Mouse (Mus musculus) left cerebral cortex, adult 8-10 months (tissue): Measurements from ENCODE around the gene Lexm. TPM values are rescaled to one million over a fixed set of nuclear protein-coding genes. Genes with fewer than 3 reads are reported as not detected.

Source experiments
- DNase-seq, 2 experiments: peaks; one replicate each; pipeline ENCODE4 v3.0.0; 2022; ENCODE audit warnings: low spot score in 2 of 2
- total RNA-seq, 4 experiments: library from RNA; stranded (reverse); gene quantifications; 2 replicates each; pipeline ENCODE4 v1.2.4; 2022

The Lexm gene
- not detected for total RNA-seq

DNA sequence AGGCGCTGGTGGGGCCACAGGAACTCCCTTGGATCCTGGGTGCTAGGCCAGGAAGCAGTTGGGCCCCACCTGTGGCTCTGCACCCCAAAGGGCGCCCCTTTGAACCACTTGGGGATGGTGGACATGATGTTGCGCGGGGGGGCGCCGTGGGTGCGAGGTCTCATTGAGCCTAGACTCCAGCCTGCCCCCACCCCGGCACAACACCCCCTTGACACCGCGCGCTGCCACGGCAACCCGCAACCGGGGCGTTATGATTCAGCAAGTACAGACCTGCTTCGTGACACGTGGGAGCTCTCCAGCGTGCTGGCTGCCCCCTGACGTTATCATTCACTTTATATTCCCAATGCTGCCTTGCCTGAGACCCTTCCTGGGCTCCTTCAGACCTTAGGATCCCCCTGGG is at the start of gene Lexm:
Gene Lexm (minus strand): TSS at position 186 of the 400 bp plus-strand sequence.
- no peak for DNase-seq

DNA sequence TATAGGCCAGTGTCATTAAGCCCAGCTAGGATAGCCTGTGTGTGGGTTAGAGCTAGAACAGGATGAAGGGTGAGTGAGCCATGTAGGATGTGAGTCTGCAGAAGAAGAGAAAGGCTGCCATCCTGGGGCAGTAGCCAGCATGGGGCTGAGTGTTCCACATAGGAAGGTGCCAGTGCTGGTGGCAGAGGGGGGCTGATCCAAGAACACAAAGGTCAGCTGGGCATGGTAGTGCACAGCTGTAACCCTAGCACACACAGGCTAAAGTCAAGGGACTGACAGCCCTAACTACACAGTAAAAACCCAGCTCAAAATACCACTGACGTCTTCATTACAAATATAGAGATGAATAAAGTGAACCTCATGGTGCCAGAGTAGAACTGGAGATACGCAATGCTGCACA is 49.5 kb upstream of the Lexm start:
- no peak for DNase-seq

DNA sequence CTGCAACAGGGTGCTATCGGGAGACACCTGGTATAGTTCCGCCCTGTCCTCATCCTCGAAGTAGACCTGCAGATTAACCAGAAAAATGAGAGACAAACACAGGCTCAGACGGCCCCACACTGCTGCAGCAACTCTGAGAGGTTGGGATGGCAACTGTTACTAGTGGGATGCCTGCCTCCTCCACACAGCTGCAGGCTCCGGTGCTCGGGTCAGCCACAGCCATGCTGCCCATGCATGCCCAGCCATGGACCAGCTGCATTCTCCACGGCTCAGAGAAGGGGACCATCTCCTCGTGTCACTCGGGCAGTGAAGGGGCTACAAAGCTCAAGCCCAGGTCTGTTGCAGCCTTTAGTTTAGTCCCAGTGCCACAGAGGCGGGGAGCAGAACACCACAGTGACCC is 48.6 kb upstream of the Lexm start:
- no peak for DNase-seq

DNA sequence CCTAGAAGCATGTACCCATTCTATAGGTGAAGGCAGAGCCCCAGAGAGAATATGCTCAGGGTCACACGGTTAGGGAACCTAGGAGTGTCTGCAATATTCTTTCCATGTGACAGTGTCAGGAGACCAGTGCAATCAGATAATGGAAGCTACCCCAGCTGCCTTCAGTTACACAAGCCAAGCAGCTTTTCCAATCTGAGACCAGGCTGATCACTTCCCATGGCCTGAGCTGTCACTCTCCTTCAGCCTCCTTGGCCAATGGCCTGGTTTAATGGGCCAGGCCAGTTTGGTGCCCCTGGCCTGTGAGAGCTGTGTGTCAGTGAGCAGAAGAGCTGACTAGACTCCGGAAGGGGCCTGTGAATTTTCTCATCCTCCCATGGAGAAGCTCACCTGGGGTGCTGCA is 48.2 kb upstream of the Lexm start:
- DNase-seq = no peak

DNA sequence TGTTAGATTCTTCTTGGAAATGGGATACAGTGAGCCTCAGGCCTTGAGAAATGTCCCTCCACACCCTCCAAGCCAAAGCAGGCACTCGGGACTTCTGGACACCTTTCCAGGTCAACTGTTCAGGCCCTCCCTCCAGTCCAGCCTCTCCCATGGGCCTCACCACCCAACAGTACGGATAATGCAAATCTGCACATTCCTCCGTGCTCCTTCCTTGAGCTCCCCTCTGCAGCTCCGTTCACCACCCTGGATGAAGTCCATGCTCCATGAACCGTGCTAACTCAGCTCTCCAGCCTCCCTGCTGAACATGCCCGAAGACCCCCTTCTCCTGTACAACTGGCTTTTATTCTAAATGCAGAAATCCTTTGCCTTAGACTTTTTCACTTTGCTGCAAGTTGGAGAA is 47.7 kb upstream of the Lexm start:
- DNase-seq = no peak

DNA sequence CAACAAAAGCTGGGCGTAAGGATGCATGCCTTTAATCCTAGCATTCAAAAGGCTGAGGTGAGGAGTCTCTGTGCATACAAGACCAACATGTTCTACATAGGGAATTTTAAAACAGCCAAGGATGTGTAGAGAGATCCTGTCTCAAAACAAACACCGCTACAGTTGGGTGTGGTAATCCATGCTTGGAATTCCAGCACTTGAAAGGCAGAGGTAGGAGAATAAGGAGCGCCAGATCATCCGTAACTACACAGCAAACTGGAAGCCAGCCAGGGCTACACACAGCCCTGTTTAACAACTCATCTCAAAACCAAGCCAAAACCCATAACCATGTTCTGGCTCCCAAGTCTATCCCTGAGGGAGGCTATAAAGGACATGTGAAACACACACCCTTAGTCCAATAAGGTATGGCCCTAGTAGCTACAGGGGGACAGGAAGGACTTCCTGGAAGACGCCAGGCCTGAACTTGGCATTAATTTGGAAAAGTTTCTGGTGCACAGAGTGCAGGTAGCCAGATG is 47.0 kb upstream of the Lexm start:
- DNase-seq = no peak

DNA sequence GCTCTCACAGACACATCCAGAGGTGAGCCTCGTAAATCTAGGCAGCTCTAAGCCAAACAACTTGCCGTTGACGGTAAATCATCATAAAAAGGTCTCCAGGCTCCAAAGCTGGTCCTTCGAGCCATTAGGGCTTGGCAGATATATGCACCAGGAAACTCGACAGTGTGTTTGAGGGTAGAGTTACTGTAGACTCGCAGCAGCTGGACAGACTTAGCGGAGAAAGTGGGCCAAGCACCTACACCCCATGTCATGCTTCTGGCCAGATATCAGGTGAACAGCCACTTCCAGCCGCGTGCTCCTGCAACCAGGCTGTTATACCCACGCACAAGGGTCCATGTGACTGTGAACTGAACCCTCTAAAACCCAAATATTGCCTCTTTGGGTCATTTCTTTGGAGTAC is 38.6 kb upstream of the Lexm start:
- DNase-seq = no peak

DNA sequence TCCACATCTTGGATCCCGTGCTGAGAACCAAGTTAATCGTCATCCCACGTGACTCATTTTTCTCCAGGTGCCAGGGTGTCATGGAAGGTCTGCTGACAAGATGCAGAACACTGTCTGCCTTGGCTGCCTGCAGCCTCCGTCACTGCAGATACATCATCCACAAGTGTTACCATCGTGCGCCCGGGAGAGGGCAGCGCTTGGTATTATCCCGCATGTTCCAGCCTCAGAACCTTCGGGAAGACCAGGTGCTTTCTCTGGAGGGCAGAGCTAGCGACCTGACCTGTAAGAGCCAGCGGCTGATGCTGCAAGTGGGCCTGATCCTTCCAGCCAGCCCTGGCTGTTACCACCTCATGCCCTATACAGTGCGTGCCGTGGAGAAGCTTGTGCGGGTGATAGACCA is 36.0 kb upstream of the Lexm start:
- no peak for DNase-seq

DNA sequence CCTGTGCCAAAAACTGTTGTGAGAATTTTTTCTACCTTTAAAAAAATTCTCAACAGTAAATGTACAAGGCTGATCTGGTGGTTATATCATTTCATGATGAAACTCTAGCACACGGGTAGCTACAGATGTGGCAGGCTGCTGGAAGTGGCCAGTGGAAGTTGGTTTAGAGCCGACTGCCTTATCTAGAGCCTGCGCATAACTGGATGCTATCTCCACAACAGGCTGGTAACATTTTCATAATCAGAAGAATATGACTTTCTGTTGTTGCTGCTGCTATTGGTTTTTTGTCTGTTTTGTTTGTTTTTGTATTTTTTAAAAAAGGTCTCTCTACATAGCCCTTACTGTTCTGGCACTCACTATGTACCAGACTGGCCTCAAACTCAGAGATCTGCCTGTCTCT is 35.5 kb upstream of the Lexm start:
- no peak for DNase-seq

DNA sequence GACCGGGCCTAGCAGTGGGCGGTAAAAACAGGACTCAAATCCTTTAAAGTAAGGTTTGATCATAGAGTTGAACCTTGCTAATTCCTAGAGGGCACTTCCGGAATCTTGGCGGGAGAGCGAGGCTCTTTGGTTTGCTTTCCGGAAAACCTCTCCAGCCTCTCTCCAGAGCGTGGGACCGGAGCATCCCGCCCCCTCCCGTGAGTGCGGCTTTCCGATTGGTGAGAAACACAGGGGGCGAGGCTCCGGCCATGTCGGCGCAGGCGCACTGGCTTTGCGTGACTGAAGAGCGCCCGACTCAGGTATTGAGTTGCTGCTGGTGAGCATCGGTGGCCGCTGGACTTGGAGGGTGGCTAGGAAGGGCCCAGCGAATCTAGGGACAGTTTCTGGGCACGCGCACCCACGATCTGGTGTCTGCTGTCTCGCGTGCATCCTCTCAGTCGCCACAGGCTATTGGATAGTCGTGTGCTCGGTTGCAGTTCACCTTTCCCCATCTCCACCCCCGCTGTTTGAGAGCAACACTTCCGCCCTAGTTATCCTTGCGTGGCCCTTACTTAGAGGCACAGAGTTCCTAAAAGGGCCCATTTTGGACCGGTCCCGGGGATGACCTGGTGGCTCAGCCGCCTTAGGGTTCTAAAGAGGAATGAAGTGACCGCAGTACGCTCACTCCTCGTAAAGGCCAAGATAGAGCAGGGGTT is 33.9 kb upstream of the Lexm start, which contains the start of gene Pars2:
Gene Pars2 (plus strand): TSS at position 237 of the 695 bp plus-strand sequence.
- peak; percentile 93 to 97 for DNase-seq

DNA sequence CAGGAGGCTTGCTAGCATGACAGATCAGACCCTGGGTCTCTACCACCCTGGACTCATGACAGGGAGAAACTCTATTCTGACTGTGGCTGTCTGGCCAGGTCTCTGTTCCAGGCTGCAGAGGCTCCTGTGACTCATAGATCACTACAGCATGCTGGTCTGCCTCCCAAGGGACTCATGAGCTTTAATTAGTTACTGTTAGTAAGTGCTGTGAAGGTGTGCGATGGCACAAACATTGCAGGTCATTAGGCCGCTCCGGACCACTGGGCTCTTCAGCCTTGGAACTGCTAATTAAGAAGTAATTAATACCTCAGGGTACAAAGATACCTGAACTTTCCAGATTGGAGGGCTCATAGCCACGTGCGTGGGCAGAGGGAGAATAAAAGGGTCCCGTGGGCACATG is 30.1 kb upstream of the Lexm start:
- DNase-seq = no peak

DNA sequence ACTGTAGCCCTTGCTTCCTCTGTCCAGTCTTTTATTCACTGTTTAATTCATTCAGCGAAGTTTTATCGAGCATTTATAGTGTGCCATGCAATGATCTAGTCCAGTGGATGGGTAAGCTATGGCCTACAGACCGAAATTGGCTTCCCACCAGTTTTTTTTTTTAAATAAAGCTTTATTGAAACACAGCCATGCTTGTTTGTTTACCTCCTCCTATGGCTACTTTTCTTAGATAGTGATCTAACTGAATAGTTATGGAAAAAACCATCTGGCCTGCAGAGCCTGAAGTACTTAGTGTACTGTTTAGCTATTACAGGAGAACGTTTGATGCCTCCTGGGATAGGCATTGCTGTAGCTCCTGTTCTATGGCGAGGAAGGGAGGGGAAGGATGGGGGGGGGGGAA is 28.8 kb upstream of the Lexm start:
- no peak for DNase-seq

DNA sequence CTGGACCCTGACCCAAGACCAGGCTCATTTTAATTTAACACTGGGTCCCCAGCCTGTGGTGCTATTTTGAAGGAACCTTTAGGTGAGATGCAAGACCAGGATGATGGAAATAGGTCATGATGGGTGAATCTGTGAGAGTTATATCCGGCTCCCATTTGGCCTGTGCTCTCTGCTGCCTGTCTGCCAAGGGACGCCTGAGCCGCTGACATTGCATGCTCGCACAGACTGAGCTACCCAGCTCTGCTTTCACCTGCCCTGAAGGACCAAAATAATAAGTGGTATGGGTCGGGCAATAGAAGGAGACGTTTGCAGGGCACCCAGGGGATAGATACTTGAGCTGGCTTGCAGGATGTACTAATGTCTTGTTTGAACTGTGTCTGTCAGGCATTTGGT is 27.2 kb upstream of the Lexm start:
- no peak for DNase-seq

DNA sequence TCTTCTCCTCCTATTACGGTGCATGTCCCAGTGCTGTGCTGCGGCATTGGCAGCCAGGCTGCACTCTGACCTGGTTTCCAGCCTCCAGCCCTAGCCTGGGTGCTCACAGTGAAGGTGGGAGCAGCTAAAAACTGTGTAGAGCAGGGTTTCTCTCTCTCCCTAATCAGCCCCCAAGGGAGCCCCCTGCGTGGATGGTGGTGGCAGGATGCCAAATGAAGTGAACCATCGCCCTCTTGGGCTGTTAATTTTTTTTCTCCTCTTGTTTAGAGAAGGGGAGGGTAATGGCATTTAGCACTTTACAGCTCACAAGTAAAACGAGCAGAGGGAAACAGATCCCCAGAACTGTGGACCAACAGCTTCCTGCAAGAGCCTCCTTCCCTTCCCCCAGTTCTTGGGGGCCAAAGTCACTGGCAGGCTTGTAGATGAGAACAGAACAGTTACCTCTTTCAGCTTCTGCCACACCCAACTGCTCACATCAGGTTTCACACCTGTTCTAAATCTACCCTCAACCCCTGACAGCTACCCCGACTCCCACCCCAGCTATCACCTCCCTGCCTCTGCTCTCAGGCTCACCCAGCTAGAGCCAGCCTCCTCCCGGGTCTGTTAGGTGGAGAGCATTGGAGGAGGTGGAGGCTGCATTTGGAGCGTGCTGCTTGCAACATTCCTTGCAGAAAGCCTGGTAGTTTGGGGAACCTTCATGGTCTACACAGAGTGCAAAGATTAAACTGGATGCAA is 26.6 kb upstream of the Lexm start:
- DNase-seq = no peak

DNA sequence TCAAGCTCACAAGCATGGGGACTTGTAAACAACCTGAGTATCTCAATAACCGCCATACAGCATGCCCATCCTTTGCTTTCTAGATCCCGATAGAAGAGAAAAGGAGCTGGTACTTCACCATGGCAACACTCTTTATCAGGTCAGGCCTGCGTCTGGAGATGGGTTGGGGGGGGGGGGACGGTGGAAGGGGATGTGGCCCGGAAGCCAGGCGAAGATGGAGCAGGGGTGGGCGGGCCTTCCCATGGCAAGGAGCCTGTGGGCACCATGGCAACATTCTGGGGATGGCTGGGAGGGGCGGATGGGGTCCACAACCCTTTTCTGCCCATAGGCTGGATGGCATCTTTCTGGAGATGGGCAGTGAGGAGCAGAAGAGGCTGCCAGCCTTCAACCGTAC is 17.0 kb upstream of the Lexm start:
- no peak for DNase-seq

DNA sequence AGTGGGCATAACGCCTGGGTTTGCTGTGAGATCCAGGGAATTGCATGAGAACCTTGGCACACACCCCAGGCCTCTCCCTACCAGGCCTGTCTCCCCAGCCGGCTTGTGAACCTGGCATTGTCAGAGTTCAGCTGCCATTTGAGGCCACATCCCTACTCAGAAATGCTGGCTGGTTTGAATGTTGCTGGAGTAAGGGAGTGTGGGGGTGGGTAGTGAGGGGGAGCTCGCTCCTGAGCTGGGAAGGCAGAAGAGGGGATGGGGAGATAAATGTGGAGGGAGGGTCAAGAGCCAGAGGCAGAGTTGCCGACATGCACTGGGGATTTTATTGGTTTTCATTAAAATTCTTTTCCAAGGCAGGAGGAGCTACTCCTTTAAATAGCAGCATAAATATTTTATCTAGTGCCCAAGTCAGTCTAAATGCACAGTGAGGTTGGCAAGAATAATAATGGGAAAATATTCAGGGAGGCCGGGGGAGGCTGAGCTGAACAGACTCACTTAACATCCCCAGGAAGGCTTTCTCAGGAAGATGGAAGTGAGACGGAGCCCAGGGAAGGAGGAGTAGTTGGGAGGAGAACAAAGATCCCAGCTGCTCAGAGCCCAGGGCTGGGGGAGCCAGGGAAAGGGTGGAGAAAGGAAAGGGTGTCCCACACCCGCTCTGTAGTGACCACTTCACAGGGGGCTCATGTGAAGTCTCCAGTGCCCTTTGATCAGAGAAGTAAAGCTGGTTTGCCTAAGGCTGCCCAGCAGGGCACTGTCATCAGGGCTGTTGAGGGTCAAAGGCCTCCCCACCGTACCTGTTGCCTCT is 16.4 kb upstream of the Lexm start:
- DNase-seq = no peak

DNA sequence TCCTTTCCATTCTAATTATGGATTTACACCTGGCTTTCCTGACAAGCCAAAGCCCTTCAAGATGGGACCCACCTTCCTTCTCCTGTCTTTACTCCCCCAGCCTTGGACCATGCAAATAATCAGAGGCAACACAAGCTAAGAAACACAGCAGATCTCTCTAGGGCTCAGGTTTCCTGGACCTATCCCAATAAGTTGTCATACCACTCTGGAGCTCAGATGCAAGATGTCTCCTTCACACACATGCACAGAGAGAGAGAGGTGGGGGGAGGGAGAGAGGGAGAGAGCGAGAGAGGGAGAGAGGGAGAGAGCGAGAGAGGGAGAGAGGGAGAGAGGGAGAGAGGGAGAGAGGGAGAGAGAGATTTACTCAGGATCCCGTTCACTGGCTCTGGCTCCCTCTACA is 15.3 kb upstream of the Lexm start:
- no peak for DNase-seq

DNA sequence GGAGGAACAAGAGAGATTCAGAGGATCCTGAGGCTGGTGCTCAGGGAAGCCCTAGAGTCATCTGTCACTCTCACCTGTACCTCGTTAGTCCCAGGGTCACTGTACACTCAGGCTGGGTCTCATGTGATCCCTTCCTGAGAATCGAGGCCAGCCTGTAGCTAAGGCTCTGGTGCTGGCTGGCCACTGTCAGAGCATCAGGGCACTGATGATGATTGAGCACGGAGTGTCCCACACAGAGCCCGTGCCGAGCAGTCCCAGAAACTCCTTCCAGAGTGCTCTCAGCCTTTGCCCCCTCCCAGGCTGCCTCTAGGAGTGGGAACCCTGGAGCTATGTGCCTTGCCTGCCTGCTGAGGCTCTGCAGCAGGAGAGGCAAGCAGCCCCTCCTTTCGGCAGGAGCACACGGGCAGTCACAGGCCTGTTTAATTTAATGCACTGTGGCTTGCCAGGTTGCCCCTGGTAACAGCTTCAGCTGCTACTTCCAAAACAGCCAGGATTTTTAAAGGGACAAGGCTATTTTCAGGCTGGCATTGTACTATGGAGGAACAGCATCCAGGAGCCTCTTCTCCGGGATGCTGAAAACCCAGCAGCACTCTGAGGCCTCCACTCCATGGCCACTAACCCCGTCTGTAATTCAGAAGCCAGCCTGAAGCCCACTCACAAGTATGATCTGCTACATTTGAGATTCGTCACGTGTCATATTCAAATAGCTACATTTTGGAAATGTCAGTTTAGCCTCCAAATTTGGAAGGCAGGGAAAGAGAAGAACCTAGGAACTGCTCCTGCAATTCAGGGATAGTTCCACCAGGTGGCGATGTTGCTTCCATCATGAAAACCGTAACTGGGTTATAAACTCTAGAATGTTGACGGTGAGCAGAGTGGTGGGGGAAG is 13.5 kb upstream of the Lexm start:
- DNase-seq = peak; percentile 88 to 90

DNA sequence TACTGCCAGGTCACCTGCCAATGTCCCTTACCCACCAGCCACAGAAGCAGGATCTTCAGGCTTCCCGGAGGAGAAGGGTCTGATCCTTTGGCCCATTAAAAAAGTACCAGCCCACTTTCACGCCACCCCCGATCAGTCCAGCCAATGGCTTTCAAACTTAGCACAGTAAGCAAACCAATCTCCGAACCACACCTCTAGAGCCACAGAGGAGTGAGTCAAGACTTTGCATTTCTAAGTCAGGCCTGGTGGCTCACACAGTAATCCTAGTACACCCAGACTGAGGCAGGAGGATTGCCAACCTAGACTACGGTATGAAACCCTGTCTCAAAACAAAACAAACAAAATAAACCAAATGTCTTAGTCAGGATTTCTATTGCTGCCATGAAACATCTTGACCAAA is 12.3 kb upstream of the Lexm start:
- DNase-seq = no peak

DNA sequence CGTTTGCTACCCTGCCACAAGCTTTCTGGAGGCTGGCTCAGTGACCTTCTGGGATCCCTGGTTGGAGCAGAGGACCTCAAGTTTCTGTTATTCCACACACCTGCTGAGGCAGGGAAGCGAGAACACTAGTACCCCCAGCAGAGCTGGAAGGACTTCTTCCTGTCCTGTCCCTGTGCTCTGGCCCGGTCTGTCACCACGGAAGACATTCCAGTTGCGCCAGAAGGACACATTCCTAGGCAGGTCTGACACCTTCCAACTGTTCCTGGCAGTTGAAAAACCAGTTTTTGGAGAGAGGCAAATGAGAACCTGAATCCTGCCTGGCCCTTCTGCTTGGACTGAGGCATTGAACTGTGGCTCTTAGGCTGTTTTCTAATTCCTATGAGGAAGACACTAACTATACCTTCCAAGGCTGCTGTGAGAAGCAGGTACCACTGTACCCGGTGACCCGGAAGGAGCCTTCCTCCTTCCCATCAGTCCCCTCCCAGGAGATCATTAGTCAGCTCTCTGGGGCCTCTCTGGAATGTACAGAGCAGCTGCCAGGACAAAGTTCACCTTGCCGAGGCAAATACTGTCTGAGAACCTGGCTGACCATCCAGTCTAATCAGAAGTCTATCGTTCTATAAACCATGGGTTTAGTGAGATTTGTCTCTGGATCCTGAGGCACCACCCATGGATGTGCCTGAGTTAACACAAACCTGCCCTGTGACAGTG is 11.8 kb upstream of the Lexm start:
- DNase-seq = no peak

DNA sequence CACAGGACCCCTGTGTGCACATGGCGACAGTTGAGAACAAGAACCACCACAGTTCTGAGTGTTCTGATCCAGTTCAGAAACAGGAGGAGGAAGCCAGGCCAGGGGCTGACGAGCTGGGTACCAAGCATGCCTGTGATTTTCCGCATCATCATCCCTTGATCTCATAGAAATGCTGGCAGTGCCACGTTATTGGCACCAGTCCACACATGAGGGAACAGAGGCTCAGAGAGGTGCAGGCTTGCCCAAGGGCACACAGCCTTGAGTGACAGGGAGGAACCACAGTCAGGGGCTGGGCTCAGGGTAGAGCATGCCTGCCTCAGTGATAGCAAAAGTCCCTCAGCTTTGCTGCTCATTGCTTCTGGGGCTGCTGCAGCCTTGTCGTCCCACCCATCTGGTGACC is 10.8 kb upstream of the Lexm start:
- no peak for DNase-seq
